Mouse (Mus musculus): ENCODE data around the gene Map4k4. TPM values are rescaled to one million over a fixed set of nuclear protein-coding genes. Genes with fewer than 3 reads are reported as not detected.

Gene Map4k4
- polyA plus RNA-seq, 1 experiment from 2014 or later, result 56.6 TPM

GRCm38 (mm10) chr1:39893153-39893880, 7.4 kb upstream of the Map4k4 start:
- Histone ChIP-seq H3K4me2 (ENCODE audit: low read depth, low read length) (no peak overlapping the region), H3K4me3 (ENCODE audit: low read depth, low read length) (no peak overlapping the region), H3K36me3 (ENCODE audit: control insufficient read depth, insufficient read depth, low read length) (no peaks in the 10 kb centered on the region), H3K9ac (replicated peaks; ENCODE audit: low read depth, low read length) (no peak overlapping the region), H3K4me1 (ENCODE audit: control insufficient read depth, insufficient read depth, low read length) (no peaks in the 10 kb centered on the region), H3K27me3 (ENCODE audit: control insufficient read depth, insufficient read depth, low read length) (no peaks in the 10 kb centered on the region), H3K27ac (ENCODE audit: low read depth, low read length) (no peak overlapping the region), H3K9me3 (ENCODE audit: control insufficient read depth, low read length) (no peaks in the 10 kb centered on the region)
- WGBS, result 94% methylated on average over 11 of the region's 11 CpGs
- ATAC-seq (ENCODE audit: low read depth), result no peak

GRCm38 (mm10) chr1:39895097-39895496, 5.6 kb upstream of the Map4k4 start:
- Histone ChIP-seq H3K4me2 (ENCODE audit: low read depth, low read length) (no peak overlapping the region), H3K27ac (ENCODE audit: low read depth, low read length) (no peak overlapping the region), H3K4me3 (ENCODE audit: low read depth, low read length) (no peak overlapping the region), H3K9ac (replicated peaks; ENCODE audit: low read depth, low read length) (no peak overlapping the region), H3K4me1 (ENCODE audit: control insufficient read depth, insufficient read depth, low read length) (peaks cover 6% of the 10 kb centered on the region; the same call in 1 of the 2 replicates), H3K27me3 (ENCODE audit: control insufficient read depth, insufficient read depth, low read length) (no peaks in the 10 kb centered on the region), H3K36me3 (ENCODE audit: control insufficient read depth, insufficient read depth, low read length) (no peaks in the 10 kb centered on the region), H3K9me3 (ENCODE audit: control insufficient read depth, low read length) (no peaks in the 10 kb centered on the region)
- WGBS, result 68% methylated on average over 2 of the region's 2 CpGs
- no peak for ATAC-seq (ENCODE audit: low read depth)

- Histone ChIP-seq H3K4me2 (ENCODE audit: low read depth, low read length) (no peak overlapping the region), H3K36me3 (ENCODE audit: control insufficient read depth, insufficient read depth, low read length) (no peaks in the 10 kb centered on the region), H3K9ac (replicated peaks; ENCODE audit: low read depth, low read length) (no peak overlapping the region), H3K4me3 (ENCODE audit: low read depth, low read length) (no peak overlapping the region), H3K4me1 (ENCODE audit: control insufficient read depth, insufficient read depth, low read length) (peaks cover 6% of the 10 kb centered on the region; the same call in 1 of the 2 replicates), H3K9me3 (ENCODE audit: control insufficient read depth, low read length) (no peaks in the 10 kb centered on the region), H3K27me3 (ENCODE audit: control insufficient read depth, insufficient read depth, low read length) (no peaks in the 10 kb centered on the region), H3K27ac (ENCODE audit: low read depth, low read length) (no peak overlapping the region)
- ATAC-seq (ENCODE audit: low read depth), result no peak
- whole genome bisulfite sequencing, result 66% methylated on average over 2 of the region's 2 CpGs
These were observed 5.2 kb upstream of the Map4k4 start for GRCm38 (mm10) chr1:39895506-39895905.

- Histone ChIP-seq H3K4me2 (ENCODE audit: low read depth, low read length) (no peak overlapping the region), H3K36me3 (ENCODE audit: control insufficient read depth, insufficient read depth, low read length) (no peaks in the 10 kb centered on the region), H3K4me3 (ENCODE audit: low read depth, low read length) (no peak overlapping the region), H3K4me1 (ENCODE audit: control insufficient read depth, insufficient read depth, low read length) (peaks cover 6% of the 10 kb centered on the region; the same call in 1 of the 2 replicates), H3K27me3 (ENCODE audit: control insufficient read depth, insufficient read depth, low read length) (no peaks in the 10 kb centered on the region), H3K9ac (replicated peaks; ENCODE audit: low read depth, low read length) (no peak overlapping the region), H3K9me3 (ENCODE audit: control insufficient read depth, low read length) (no peaks in the 10 kb centered on the region), H3K27ac (ENCODE audit: low read depth, low read length) (no peak overlapping the region)
- WGBS, result 86% methylated on average over 2 of the region's 2 CpGs
- ATAC-seq (ENCODE audit: low read depth), result no peak
These were observed 4.1 kb upstream of the Map4k4 start for GRCm38 (mm10) chr1:39896581-39896980.

GRCm38 (mm10) chr1:39898686-39899085, 2.0 kb upstream of the Map4k4 start:
- H3K27ac ChIP-seq (ENCODE audit: low read depth, low read length), result no peak overlapping the region
- no peak overlapping the region for H3K9ac ChIP-seq (replicated peaks; ENCODE audit: low read depth, low read length)
- H3K36me3 ChIP-seq (ENCODE audit: control insufficient read depth, insufficient read depth, low read length), result no peaks in the 10 kb centered on the region
- WGBS, result 81% methylated on average over 4 of the region's 4 CpGs
- H3K4me3 ChIP-seq (ENCODE audit: low read depth, low read length), result no peak overlapping the region
- no peaks in the 10 kb centered on the region for H3K27me3 ChIP-seq (ENCODE audit: control insufficient read depth, insufficient read depth, low read length)
- H3K4me2 ChIP-seq (ENCODE audit: low read depth, low read length), result no peak overlapping the region
- H3K4me1 ChIP-seq (ENCODE audit: control insufficient read depth, insufficient read depth, low read length), result peaks cover 15% of the 10 kb centered on the region
- no peak for ATAC-seq (ENCODE audit: low read depth)
- H3K9me3 ChIP-seq (ENCODE audit: control insufficient read depth, low read length), result no peaks in the 10 kb centered on the region

- peak overlapping the region; percentile 98 for H3K4me3 ChIP-seq (ENCODE audit: low read depth, low read length)
- H3K36me3 ChIP-seq (ENCODE audit: control insufficient read depth, insufficient read depth, low read length), result no peaks in the 10 kb centered on the region
- H3K9me3 ChIP-seq (ENCODE audit: control insufficient read depth, low read length), result no peaks in the 10 kb centered on the region
- H3K4me1 ChIP-seq (ENCODE audit: control insufficient read depth, insufficient read depth, low read length), result peaks cover 40% of the 10 kb centered on the region
- peak overlapping the region; percentile 100 for H3K27ac ChIP-seq (ENCODE audit: low read depth, low read length)
- H3K27me3 ChIP-seq (ENCODE audit: control insufficient read depth, insufficient read depth, low read length), result no peaks in the 10 kb centered on the region
- peak overlapping the region; percentile 92 for H3K4me2 ChIP-seq (ENCODE audit: low read depth, low read length)
- ATAC-seq (ENCODE audit: low read depth), result peak; percentile 26
- WGBS, result 0% methylated on average over 33 of the region's 75 CpGs
- H3K9ac ChIP-seq (replicated peaks; ENCODE audit: low read depth, low read length), result peak overlapping the region; percentile 99
These were observed 524 bp downstream of the Map4k4 start for GRCm38 (mm10) chr1:39901063-39901811.

GRCm38 (mm10) chr1:39901851-39902703, 1.4 kb downstream of the Map4k4 start:
- H3K36me3 ChIP-seq (ENCODE audit: control insufficient read depth, insufficient read depth, low read length), result no peaks in the 10 kb centered on the region
- no peak for ATAC-seq (ENCODE audit: low read depth)
- no peaks in the 10 kb centered on the region for H3K27me3 ChIP-seq (ENCODE audit: control insufficient read depth, insufficient read depth, low read length)
- peak overlapping the region; percentile 99 for H3K9ac ChIP-seq (replicated peaks; ENCODE audit: low read depth, low read length)
- WGBS, result under 1% methylated on average over 26 of the region's 26 CpGs
- peaks cover 47% of the 10 kb centered on the region for H3K4me1 ChIP-seq (ENCODE audit: control insufficient read depth, insufficient read depth, low read length)
- H3K27ac ChIP-seq (ENCODE audit: low read depth, low read length), result peak overlapping the region; percentile 100
- H3K9me3 ChIP-seq (ENCODE audit: control insufficient read depth, low read length), result no peaks in the 10 kb centered on the region
- H3K4me3 ChIP-seq (ENCODE audit: low read depth, low read length), result peak overlapping the region; percentile 98
- peak overlapping the region; percentile 92 for H3K4me2 ChIP-seq (ENCODE audit: low read depth, low read length)

GRCm38 (mm10) chr1:39902704-39903151, 2.0 kb downstream of the Map4k4 start:
- Histone ChIP-seq H3K27ac (ENCODE audit: low read depth, low read length) (peak overlapping the region; percentile 100), H3K9ac (replicated peaks; ENCODE audit: low read depth, low read length) (peak overlapping the region; percentile 99), H3K4me1 (ENCODE audit: control insufficient read depth, insufficient read depth, low read length) (peaks cover 53% of the 10 kb centered on the region), H3K27me3 (ENCODE audit: control insufficient read depth, insufficient read depth, low read length) (no peaks in the 10 kb centered on the region), H3K36me3 (ENCODE audit: control insufficient read depth, insufficient read depth, low read length) (0 out of 2 replicates have a peak, but pooled peaks cover 3% of the 10 kb centered on the region), H3K4me2 (ENCODE audit: low read depth, low read length) (peak overlapping the region; percentile 92), H3K4me3 (ENCODE audit: low read depth, low read length) (peak overlapping the region; percentile 98), H3K9me3 (ENCODE audit: control insufficient read depth, low read length) (no peaks in the 10 kb centered on the region)
- 2% methylated on average over 3 of the region's 3 CpGs for WGBS
- ATAC-seq (ENCODE audit: low read depth), result no peak

All from neural tube, embryonic 14.5 days (tissue).